Mouse (Mus musculus) E14TG2a.4 (cell line): ENCODE results near the gene Runx1.

ENCODE experiments used
- CTCF ChIP-seq: conservative IDR thresholded peaks from 2 replicates; pipeline ENCODE4 v1.5.1; 2014; ENCODE audit warnings: low read length
- NANOG ChIP-seq: IDR thresholded peaks from 2 replicates; pipeline ENCODE4 v1.6.1; 2014; ENCODE audit warnings: borderline replicate concordance, low read length, mixed read lengths
- POU5F1 ChIP-seq: IDR thresholded peaks from 2 replicates; pipeline ENCODE4 v1.6.1; 2014; ENCODE audit warnings: low read length, borderline replicate concordance

- no peak for TF ChIP-seq CTCF
- no peak for TF ChIP-seq POU5F1
- TF ChIP-seq NANOG = no peak
Measured at GRCm38 (mm10) chr16:92602504-92602903, 223.4 kb downstream of the Runx1 start.
